In genomic region chr10:42591185-42591992, GRCm38 (mm10) we compare ENCODE assay signal across 10 mouse cellular contexts. TPM values are rescaled to one million over a fixed set of nuclear protein-coding genes. Genes with fewer than 3 reads are reported as not detected.
DNase-seq lines count a peak whose midpoint lies in the region; ATAC-seq and TF ChIP-seq lines count a peak whose summit lies in the region.
"Had no signal": no experiment of that assay in that cellular context is flagged by ENCODE, and none has a peak within 500 bp of the region (broad histone marks: within the 10 kb centered on the region; RNA-seq: fewer than 3 reads in every experiment).

No protein-coding gene starts in this region.

- H3K9me3 ChIP-seq in kidney, embryonic 15.5 days (replicated peaks), result no peaks in the 10 kb centered on the region
- no peaks in the 10 kb centered on the region for H3K9me3 ChIP-seq in hindbrain, postnatal 0 days (ENCODE audit: low read length)

- H3K79me2 ChIP-seq in myocyte (ENCODE audit: control insufficient read depth, insufficient read depth), result no peaks in the 10 kb centered on the region

- H3ac ChIP-seq in myocyte (ENCODE audit: control insufficient read depth, insufficient read length), result no peak overlapping the region

- no peak for TF ChIP-seq CTCF in hindbrain, postnatal 0 days (IDR thresholded peaks at IDR 0.05; ENCODE audit: low read depth)

- peaks cover 12% of the 10 kb centered on the region for H3K4me1 ChIP-seq in kidney, embryonic 15.5 days
- H3K4me1 ChIP-seq in hindbrain, postnatal 0 days (ENCODE audit: insufficient read depth, low read length), result no peaks in the 10 kb centered on the region

- no peak for DNase-seq in kidney, postnatal 14 days
- peak; percentile 67 for DNase-seq in embryo, embryonic 10 days (ENCODE audit: low spot score)
- DNase-seq in hindbrain, postnatal 0 days (ENCODE audit: low spot score), result no peak
- no peak for DNase-seq in cerebellum, postnatal 36 days
- DNase-seq in yolk sac, embryonic 10.5 days (ENCODE audit: low spot score), result no peak
- no peak for DNase-seq in frontal cortex, postnatal 25 days (ENCODE audit: low spot score in 2 of 2)

- H3K27ac ChIP-seq in kidney, embryonic 15.5 days, result no peak overlapping the region
- H3K27ac ChIP-seq in hindbrain, postnatal 0 days, result no peak overlapping the region
- H3K27ac ChIP-seq: macrophage had no signal

- no peaks in the 10 kb centered on the region for H3K36me3 ChIP-seq in kidney, embryonic 15.5 days
- no peaks in the 10 kb centered on the region for H3K36me3 ChIP-seq in hindbrain, postnatal 0 days (ENCODE audit: insufficient read depth, low read length)
- H3K36me3 ChIP-seq in myocyte (ENCODE audit: control insufficient read depth, insufficient read depth), result no peaks in the 10 kb centered on the region

- H3K4me3 ChIP-seq in kidney, embryonic 15.5 days (replicated peaks), result peak overlapping the region; percentile 34
- peak overlapping the region; percentile 18 for H3K4me3 ChIP-seq in hindbrain, postnatal 0 days (ENCODE audit: low read length)
- H3K4me3 ChIP-seq in myocyte, result no peak overlapping the region

- peaks cover 99% of the 10 kb centered on the region for H3K27me3 ChIP-seq in kidney, embryonic 15.5 days
- peaks cover 80% of the 10 kb centered on the region for H3K27me3 ChIP-seq in hindbrain, postnatal 0 days (ENCODE audit: insufficient read depth, low read length)
- H3K27me3 ChIP-seq in myocyte (ENCODE audit: control insufficient read depth, insufficient read depth, insufficient read length), result peaks cover 79% of the 10 kb centered on the region

- ATAC-seq in kidney, embryonic 15.5 days (replicated peaks; ENCODE audit: low FRiP score), result no peak
- no peak for ATAC-seq in hindbrain, postnatal 0 days

- H3K9ac ChIP-seq in kidney, embryonic 15.5 days, result no peak overlapping the region
- H3K9ac ChIP-seq in hindbrain, postnatal 0 days (replicated peaks; ENCODE audit: low read length), result no peak overlapping the region

- under 1% methylated on average over 67 of the region's 67 CpGs for WGBS in kidney, embryonic 15.5 days
- under 1% methylated on average over 67 of the region's 67 CpGs for WGBS in hindbrain, postnatal 0 days

- TF ChIP-seq POLR2A in myocyte (IDR thresholded peaks at IDR 0.05; ENCODE audit: insufficient read length, low read depth), result no peak

- H3K4me2 ChIP-seq in kidney, embryonic 15.5 days, result peak overlapping the region; percentile 53
- peak overlapping the region; percentile 43 for H3K4me2 ChIP-seq in hindbrain, postnatal 0 days (ENCODE audit: low read depth, low read length)
- peak overlapping the region; percentile 48 for H3K4me2 ChIP-seq in myocyte (ENCODE audit: low read depth)

TF ChIP-seq in myocyte, 11 proteins besides CTCF, POLR2A, EP300 and RAD21:
- TF ChIP-seq TCF12 (IDR thresholded peaks at IDR 0.05; ENCODE audit: insufficient read depth, poor library complexity, severe bottlenecking) (no peak), MYOG (IDR thresholded peaks at IDR 0.05; ENCODE audit: control insufficient read depth in 1 of 3, insufficient read depth in 1 of 3, insufficient read length in 2 of 3, low read depth in 2 of 3) (no peak), USF1 (IDR thresholded peaks at IDR 0.05; ENCODE audit: low read depth) (no peak), CEBPB (IDR thresholded peaks at IDR 0.05; ENCODE audit: insufficient read depth, poor library complexity, severe bottlenecking) (no peak), SRF (IDR thresholded peaks at IDR 0.05; ENCODE audit: control insufficient read depth, insufficient read length, low read depth) (no peak)

RNA-seq across cellular contexts. Expression of gene Ostm1, which starts 7.8 kb away (rescaled TPM):
- polyA plus RNA-seq in kidney, embryonic 15.5 days (2015; fragmentation: Nextera tagmentation; extraction: Ambion mirVana), result 14.5 and 14.9 TPM in 2 replicates
- 37.0 and 43.1 TPM in 2 replicates for total RNA-seq in hindbrain, postnatal 0 days (2014; rRNA removed)
- polyA plus RNA-seq in hindbrain, postnatal 0 days (2015; fragmentation: Nextera tagmentation; extraction: Ambion mirVana), result 36.8 and 39.2 TPM in 2 replicates
- 13.9 TPM for polyA plus RNA-seq in myocyte (2012; fragmentation: generic; extraction: Trizol)

RNA-seq across cellular contexts. Expression of gene Nr2e1, which starts 8.0 kb away (rescaled TPM):
- 0.17 TPM in 1 of 2 replicates, not detected in the other for polyA plus RNA-seq in kidney, embryonic 15.5 days (2015; fragmentation: Nextera tagmentation; extraction: Ambion mirVana)
- total RNA-seq in hindbrain, postnatal 0 days (2014; rRNA removed), result 0.10 TPM in 1 of 2 replicates, not detected in the other
- polyA plus RNA-seq in hindbrain, postnatal 0 days (2015; fragmentation: Nextera tagmentation; extraction: Ambion mirVana), result not detected in 2 replicates
- not detected for polyA plus RNA-seq in myocyte (2012; fragmentation: generic; extraction: Trizol)
- total RNA-seq: MEL had no signal
- polyA plus RNA-seq: macrophage had no signal
